Mouse (Mus musculus) ES-E14 (cell line): ENCODE results near the gene Tmem109.

Experiments used
- HCFC1 ChIP-seq: IDR thresholded peaks from 2 replicates; pipeline ENCODE4 v1.6.1; 2012; ENCODE audit warnings: low read length, inconsistent platforms, borderline replicate concordance; ENCODE audit not compliant: insufficient read depth
- ZC3H11A ChIP-seq: IDR thresholded peaks from 2 replicates; pipeline ENCODE4 v1.6.1; 2012; ENCODE audit warnings: low read depth, mild to moderate bottlenecking, inconsistent platforms, low read length, borderline replicate concordance
- ZNF384 ChIP-seq: IDR thresholded peaks from 2 replicates; pipeline ENCODE4 v1.6.1; 2012; ENCODE audit warnings: low read depth, low read length, inconsistent platforms

DNA sequence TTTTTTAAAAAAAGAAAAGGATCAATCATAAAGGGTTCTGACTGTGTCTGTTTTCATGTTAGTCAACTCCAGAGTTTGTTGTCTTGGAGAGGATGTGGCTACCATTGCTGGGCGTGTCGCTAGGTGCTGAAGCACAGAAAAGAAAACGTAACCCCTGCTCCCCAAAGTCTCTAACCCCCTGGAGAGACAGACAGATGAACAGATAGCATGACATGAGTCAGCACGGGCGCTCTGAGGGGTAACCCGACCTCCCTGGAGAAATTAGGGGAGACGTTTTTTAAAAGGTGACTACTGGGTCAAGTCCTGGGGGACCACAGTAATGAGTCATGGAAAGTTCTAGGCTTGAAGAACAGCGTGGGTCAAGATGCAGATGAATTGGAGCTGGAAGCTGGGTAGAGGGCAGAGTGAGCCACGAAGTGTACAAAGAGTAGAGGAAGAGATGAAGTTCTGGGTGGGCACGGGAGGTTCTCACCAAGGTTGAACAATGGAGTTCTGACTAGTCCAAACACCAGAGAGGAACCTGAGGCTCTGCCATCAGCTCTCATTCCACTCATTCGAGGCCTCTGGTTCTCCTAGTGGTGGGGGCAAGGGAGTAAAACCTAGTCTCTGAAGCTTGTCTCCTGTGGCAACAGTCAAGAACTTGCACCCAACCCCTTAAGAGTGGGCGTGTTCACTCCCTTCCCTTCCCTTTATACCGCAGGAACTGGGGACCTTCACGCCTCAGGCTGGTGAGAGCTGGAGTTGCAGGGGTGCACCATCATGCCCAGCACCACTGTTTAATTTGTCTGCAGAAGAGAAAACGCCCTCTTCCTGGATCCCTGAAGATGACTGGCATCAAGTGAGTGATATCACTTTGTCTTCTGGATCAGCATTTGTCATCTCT, 42.5 kb downstream of the Tmem109 start, which contains the start of gene Slc15a3:
- TF ChIP-seq ZC3H11A (no peak), HCFC1 (no peak), ZNF384 (no peak)
